Mouse (Mus musculus) liver, adult 2 months (tissue): ENCODE results near the gene Tmem108. TPM values are rescaled to one million over a fixed set of nuclear protein-coding genes. Genes with fewer than 3 reads are reported as not detected.

Experiments used
- DNase-seq: peaks from one replicate; pipeline ENCODE4 v3.0.0-alpha.2; 2011; ENCODE audit warnings: low read depth, low spot score; ENCODE audit errors: extremely low read depth
- H3K27ac ChIP-seq: fragments of 200-500 bp; replicated peaks from 2 replicates; pipeline ENCODE4 v1.5.1; 2012; ENCODE audit warnings: low read depth, mild to moderate bottlenecking, control low read depth, inconsistent platforms, low read length; ENCODE audit not compliant: insufficient read depth
- H3K27me3 ChIP-seq: fragments of 200-500 bp; 2 replicates; pipeline ENCODE4 v1.6.1; 2012; ENCODE audit warnings: mild to moderate bottlenecking, moderate library complexity, low read length, inconsistent platforms; ENCODE audit not compliant: control insufficient read depth, insufficient read depth
- H3K36me3 ChIP-seq: fragments of 200-500 bp; 2 replicates; pipeline ENCODE4 v1.6.1; 2012; ENCODE audit warnings: low read length, inconsistent platforms; ENCODE audit not compliant: control insufficient read depth, insufficient read depth
- H3K4me1 ChIP-seq: fragments of 200-500 bp; 2 replicates; pipeline ENCODE4 v1.6.1; 2011; ENCODE audit warnings: low read length; ENCODE audit not compliant: control insufficient read depth, insufficient read depth
- H3K4me3 ChIP-seq: fragments of 200-500 bp; 2 replicates; pipeline ENCODE4 v1.5.1; 2011; ENCODE audit warnings: low read depth, mild to moderate bottlenecking, control low read depth, low read length, moderate library complexity; ENCODE audit not compliant: insufficient read depth
- H3K79me2 ChIP-seq: fragments of 200-500 bp; 2 replicates; pipeline ENCODE4 v1.6.1; 2012; ENCODE audit warnings: inconsistent platforms, mild to moderate bottlenecking, low read length, moderate library complexity; ENCODE audit not compliant: control insufficient read depth, insufficient read depth
- H3K9ac ChIP-seq: fragments of 200-500 bp; 2 replicates; pipeline ENCODE4 v1.6.1; 2012; ENCODE audit warnings: low read depth, mild to moderate bottlenecking, control low read depth, inconsistent platforms, low read length
- CTCF ChIP-seq: fragments of 200-500 bp; IDR thresholded peaks from 2 replicates; pipeline ENCODE4 v1.5.1; 2011; ENCODE audit warnings: low read depth, low read length, control low read depth
- POLR2A ChIP-seq: fragments of 200-500 bp; IDR thresholded peaks from 2 replicates; pipeline ENCODE4 v1.6.1; 2011; ENCODE audit warnings: low read length, control low read depth; ENCODE audit not compliant: insufficient read depth; ENCODE audit errors: extremely low read depth
- WGBS: fragments of 180-500 bp; shearing (Covaris S2); methylation state at CpG from one replicate; pipeline ENCODE4 v1.1.7; 2018; 5-methylcytosine and 5-hydroxymethylcytosine counted together
- polyA plus RNA-seq: library from polyadenylated mRNA; depleted of rRNA; stranded (reverse); fragments of >200 nt; gene quantifications from 2 replicates; pipeline ENCODE4 v1.2.3, GENCODE M21; 2012; rRNA removed
- total RNA-seq: library from RNA; depleted of rRNA; stranded (reverse); fragments of >200 nt; gene quantifications from 2 replicates; pipeline ENCODE4 v1.2.3, GENCODE M21; 2014; rRNA removed

Tmem108 gene
- total and polyA plus RNA-seq, 2 experiments = 0.09 to 0.40 TPM

DNA sequence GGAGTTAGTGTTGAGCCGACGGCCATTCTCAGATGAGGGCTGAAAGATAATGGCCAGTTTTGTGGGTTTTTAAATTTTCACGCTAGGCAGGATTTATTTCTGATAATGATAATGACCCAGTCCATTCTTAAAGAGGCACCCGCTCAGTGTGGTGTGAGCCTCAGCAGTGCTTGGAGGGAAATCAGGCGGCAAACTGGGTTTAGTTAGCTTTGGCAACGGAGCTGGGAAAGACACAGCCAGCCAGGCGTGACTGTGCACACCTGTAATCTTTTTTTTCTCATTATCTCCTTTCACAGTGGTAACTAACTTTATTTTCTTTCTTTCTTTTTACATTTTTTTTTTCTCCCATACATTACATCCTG is 317.8 kb downstream of the Tmem108 start:
- H3K4me1 ChIP-seq = peaks cover 4% of the 10 kb centered on the region; the same call in 1 of the 2 replicates
- no peaks in the 10 kb centered on the region for H3K79me2 ChIP-seq
- no peak for TF ChIP-seq POLR2A
- no peak for TF ChIP-seq CTCF
- no peaks in the 10 kb centered on the region for H3K27me3 ChIP-seq
- WGBS = 65% methylated on average over 7 of the region's 7 CpGs
- no peak overlapping the region for H3K9ac ChIP-seq
- DNase-seq = peak; percentile 47
- no peaks in the 10 kb centered on the region for H3K36me3 ChIP-seq
- H3K4me3 ChIP-seq = no peak overlapping the region
- no peak overlapping the region for H3K27ac ChIP-seq

DNA sequence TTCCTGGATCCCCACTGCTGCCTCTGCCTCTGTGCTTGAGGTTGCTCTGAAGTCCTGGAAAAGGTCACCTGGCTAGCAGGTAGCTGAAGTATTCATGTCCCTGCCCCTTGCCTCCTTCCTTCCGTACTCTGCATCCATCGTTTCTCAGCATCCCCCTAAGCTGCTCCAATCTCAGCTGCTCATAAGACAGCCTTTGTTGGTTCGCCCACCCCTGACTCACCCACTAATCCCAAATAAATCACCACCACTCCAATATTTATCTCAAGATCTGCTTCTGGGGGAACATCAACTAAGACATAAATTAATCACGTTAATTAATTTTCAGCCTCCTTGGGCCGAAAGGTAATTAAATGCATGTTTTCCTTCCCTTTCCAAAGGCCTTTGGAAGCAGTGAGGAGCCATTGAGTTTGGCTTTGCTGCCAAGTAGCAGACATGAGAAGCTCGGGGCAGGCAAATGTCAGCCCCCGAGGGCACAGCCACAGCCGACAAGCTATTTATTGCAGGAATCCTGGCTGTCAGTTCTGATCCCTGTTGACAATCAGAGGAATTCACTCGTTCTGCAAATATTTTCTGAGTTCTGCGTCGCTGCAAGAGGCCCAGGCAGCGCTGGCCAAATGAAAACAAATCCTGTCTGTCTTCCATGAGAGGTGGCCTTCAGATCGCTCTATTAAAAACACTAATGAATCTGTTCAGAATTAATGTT is 318.4 kb downstream of the Tmem108 start:
- no peak overlapping the region for H3K9ac ChIP-seq
- TF ChIP-seq CTCF (no peak), POLR2A (no peak)
- H3K36me3 ChIP-seq = no peaks in the 10 kb centered on the region
- 42% methylated on average over 13 of the region's 13 CpGs for WGBS
- no peaks in the 10 kb centered on the region for H3K79me2 ChIP-seq
- peaks cover 5% of the 10 kb centered on the region; the same call in 1 of the 2 replicates for H3K4me1 ChIP-seq
- no peaks in the 10 kb centered on the region for H3K27me3 ChIP-seq
- no peak overlapping the region for H3K4me3 ChIP-seq
- no peak overlapping the region for H3K27ac ChIP-seq
- peak; percentile 57 for DNase-seq

DNA sequence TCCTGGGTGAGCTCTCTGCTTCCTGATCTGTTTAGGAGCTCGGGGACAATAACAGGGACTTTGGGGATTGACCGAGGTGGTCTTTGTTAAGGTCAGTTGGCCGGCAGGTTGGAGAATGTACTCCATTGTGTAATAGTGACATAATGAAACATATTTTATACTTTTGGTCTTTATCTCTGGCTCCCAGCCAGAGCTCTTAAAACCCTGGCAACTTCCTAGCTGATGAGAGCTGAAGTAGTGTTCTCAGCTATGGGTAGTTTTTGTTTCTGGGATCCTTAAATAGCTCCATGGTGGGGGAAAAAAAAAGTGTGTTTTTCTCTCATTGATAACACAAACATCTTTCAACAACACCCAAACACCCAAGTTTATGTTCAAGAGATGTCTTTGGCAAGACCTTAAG is 321.0 kb downstream of the Tmem108 start:
- no peak overlapping the region for H3K27ac ChIP-seq
- H3K4me3 ChIP-seq = no peak overlapping the region
- no peak for TF ChIP-seq POLR2A
- TF ChIP-seq CTCF = no peak
- H3K4me1 ChIP-seq = peaks cover 5% of the 10 kb centered on the region; the same call in 1 of the 2 replicates
- DNase-seq = no peak
- H3K79me2 ChIP-seq = no peaks in the 10 kb centered on the region
- no peak overlapping the region for H3K9ac ChIP-seq
- 65% methylated on average over 3 of the region's 3 CpGs for WGBS
- no peaks in the 10 kb centered on the region for H3K36me3 ChIP-seq
- H3K27me3 ChIP-seq = no peaks in the 10 kb centered on the region

DNA sequence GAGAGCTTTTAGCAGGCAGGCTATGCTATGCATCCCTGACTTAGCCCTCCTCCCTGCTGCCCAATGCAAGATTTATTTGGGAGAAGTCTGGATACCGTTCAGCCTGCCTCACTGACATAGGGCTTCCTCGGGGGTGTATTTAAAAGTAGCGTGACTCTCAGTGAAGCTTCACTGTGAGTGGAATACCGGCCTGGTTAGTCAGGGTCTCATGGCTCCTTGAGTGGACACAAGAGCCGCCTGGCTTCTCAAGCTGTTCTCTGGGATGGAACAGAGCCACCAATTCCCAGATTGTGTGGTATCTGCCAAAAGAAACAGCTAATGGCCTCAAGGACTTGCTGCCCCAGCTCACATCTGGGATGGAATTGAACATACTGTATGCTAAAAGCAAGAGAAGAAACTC is 324.5 kb downstream of the Tmem108 start:
- H3K27me3 ChIP-seq = no peaks in the 10 kb centered on the region
- H3K9ac ChIP-seq = no peak overlapping the region
- H3K79me2 ChIP-seq = no peaks in the 10 kb centered on the region
- 80% methylated on average over 5 of the region's 5 CpGs for WGBS
- H3K4me3 ChIP-seq = no peak overlapping the region
- TF ChIP-seq POLR2A (no peak), CTCF (no peak)
- H3K4me1 ChIP-seq = peaks cover 5% of the 10 kb centered on the region; the same call in 1 of the 2 replicates
- H3K27ac ChIP-seq = no peak overlapping the region
- no peaks in the 10 kb centered on the region for H3K36me3 ChIP-seq
- no peak for DNase-seq

DNA sequence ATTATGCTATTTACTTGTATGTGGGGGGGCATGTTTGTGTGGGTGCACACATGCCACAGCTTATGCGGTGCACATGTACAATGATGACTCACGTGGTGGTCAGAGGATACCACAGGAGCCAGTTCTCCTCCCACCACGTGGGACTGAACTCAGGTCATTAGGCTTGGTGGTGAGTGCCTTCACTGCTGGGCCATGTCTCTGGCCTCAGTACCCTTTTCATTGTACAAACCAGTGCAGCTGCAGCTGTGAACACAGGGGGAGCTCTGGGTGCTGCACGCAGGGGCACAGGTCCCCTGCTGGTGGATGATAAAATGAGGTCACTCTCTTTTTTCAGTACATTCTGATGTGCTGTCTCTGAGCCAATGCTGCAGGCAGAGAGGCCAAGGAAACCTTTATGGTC is 327.5 kb downstream of the Tmem108 start:
- Histone ChIP-seq H3K27ac (no peak overlapping the region), H3K4me3 (no peak overlapping the region), H3K27me3 (no peaks in the 10 kb centered on the region), H3K79me2 (no peaks in the 10 kb centered on the region), H3K9ac (no peak overlapping the region), H3K36me3 (no peaks in the 10 kb centered on the region), H3K4me1 (peaks cover 3% of the 10 kb centered on the region; the same call in 1 of the 2 replicates)
- TF ChIP-seq POLR2A = no peak
- peak; percentile 34; the same call in 1 of the 2 replicates for TF ChIP-seq CTCF
- DNase-seq = no peak
- 66% methylated on average over 4 of the region's 4 CpGs for WGBS

Other genes with a start within 250 kb of the Tmem108 start
- gene Nphp3, start 240.7 kb upstream of the Tmem108 start, total RNA-seq = 2.9 and 5.4 TPM in 2 replicates
- 5.7 and 8.7 TPM in 2 replicates for gene Nphp3, start 240.7 kb upstream of the Tmem108 start, polyA plus RNA-seq